Mouse (Mus musculus) heart, postnatal 0 days (tissue): ENCODE measurements around the gene Slc35a1. TPM values are rescaled to one million over a fixed set of nuclear protein-coding genes. Genes with fewer than 3 reads are reported as not detected.

ENCODE experiments used
- ATAC-seq: fragments of 200-750 bp; cut with Nextera tagmentation; 2 replicates; pipeline ENCODE4 v1.8.0; 2017; ENCODE audit warnings: low read depth, moderate number of reproducible peaks, moderate library complexity; ENCODE audit not compliant: insufficient read depth
- DNase-seq: peaks from one replicate; pipeline ENCODE4 v3.0.0-alpha.2; 2016; ENCODE audit warnings: low spot score
- H3K27ac ChIP-seq: fragments of 300-500 bp; sonication (generic); 2 replicates; pipeline ENCODE4 v1.5.1; 2014; ENCODE audit warnings: low read depth, mild to moderate bottlenecking
- H3K27me3 ChIP-seq: fragments of 300-500 bp; sonication (generic); 2 replicates; pipeline ENCODE4 v1.6.1; 2014; ENCODE audit warnings: low read length, mixed read lengths; ENCODE audit not compliant: control insufficient read depth, insufficient read depth
- H3K36me3 ChIP-seq: fragments of 300-500 bp; sonication (generic); replicated peaks from 2 replicates; pipeline ENCODE4 v1.6.1; 2014; ENCODE audit warnings: low read length, mixed read lengths; ENCODE audit not compliant: control insufficient read depth, insufficient read depth
- H3K4me1 ChIP-seq: fragments of 300-500 bp; sonication (generic); 2 replicates; pipeline ENCODE4 v1.6.1; 2014; ENCODE audit warnings: antibody characterized with exemption; ENCODE audit not compliant: control insufficient read depth, insufficient read depth
- H3K4me2 ChIP-seq: fragments of 300-500 bp; sonication (generic); 2 replicates; pipeline ENCODE4 v1.6.1; 2014; ENCODE audit warnings: low read depth, mild to moderate bottlenecking, low read length, moderate library complexity
- H3K4me3 ChIP-seq: fragments of 300-500 bp; sonication (generic); 2 replicates; pipeline ENCODE4 v1.5.1; 2014; ENCODE audit warnings: low read depth, low read length
- H3K9ac ChIP-seq: fragments of 300-500 bp; sonication (generic); replicated peaks from 2 replicates; pipeline ENCODE4 v1.6.1; 2014; ENCODE audit warnings: low read depth, low read length, mixed read lengths
- H3K9me3 ChIP-seq: fragments of 300-500 bp; sonication (generic); replicated peaks from 2 replicates; pipeline ENCODE4 v1.6.1; 2016; ENCODE audit warnings: low read length; ENCODE audit not compliant: control insufficient read depth
- CTCF ChIP-seq: IDR thresholded peaks from 2 replicates; pipeline ENCODE4 v1.5.1; 2016; ENCODE audit warnings: antibody characterized with exemption, control low read depth, low read depth
- EP300 ChIP-seq: IDR thresholded peaks from 2 replicates; pipeline ENCODE4 v1.6.1; 2016; ENCODE audit warnings: antibody characterized with exemption, low read depth
- WGBS: fragments of 180-500 bp; shearing (Covaris S2); extraction: QIAGEN DNeasy Blood & Tissue Kit; methylation state at CpG from one replicate; pipeline ENCODE4 v1.1.7; 2014; 5-methylcytosine and 5-hydroxymethylcytosine counted together
- polyA plus RNA-seq: library from polyadenylated mRNA; unstranded; fragments of >200 nt; fragmentation: Nextera tagmentation; extraction: Ambion mirVana; gene quantifications from 2 replicates; pipeline ENCODE4 v1.2.1, GENCODE M21; 2015
- total RNA-seq: library from RNA; depleted of rRNA; stranded (reverse); fragments of >200 nt; gene quantifications from 2 replicates; pipeline ENCODE4 v1.2.3, GENCODE M21; 2014; ENCODE audit warnings: low replicate concordance

Gene Slc35a1
- total and polyA plus RNA-seq, 2 experiments from 2014 or later, result 30.6 to 31.8 TPM

DNA sequence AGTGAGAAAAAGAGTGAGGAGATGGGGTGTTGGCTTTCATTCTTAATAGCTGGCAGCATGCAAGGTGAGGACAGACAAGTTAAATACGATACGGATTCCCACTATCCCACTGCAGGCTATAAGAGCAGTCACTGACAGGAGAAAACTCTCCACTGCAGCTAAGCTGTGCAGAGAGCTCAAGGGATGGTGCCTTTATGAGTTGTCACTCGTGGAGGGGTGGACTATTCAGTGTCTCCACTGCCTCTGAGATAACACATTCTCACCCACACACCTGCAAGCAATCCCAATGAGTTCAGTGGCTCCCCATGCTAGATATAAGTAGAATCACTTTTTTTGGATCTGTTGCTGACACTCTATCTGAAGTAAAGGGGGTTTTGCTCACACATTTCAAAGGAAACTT, 20.9 kb upstream of the Slc35a1 start:
- H3K9me3 ChIP-seq, result no peaks in the 10 kb centered on the region
- no peaks in the 10 kb centered on the region for H3K4me1 ChIP-seq
- H3K27ac ChIP-seq, result no peak overlapping the region
- WGBS, result 53% methylated on average over 3 of the region's 3 CpGs
- DNase-seq (no peak), ATAC-seq (no peak)
- H3K27me3 ChIP-seq, result no peaks in the 10 kb centered on the region
- no peaks in the 10 kb centered on the region for H3K36me3 ChIP-seq
- TF ChIP-seq EP300, result no peak
- no peak for TF ChIP-seq CTCF
- H3K9ac ChIP-seq, result no peak overlapping the region
- no peak overlapping the region for H3K4me2 ChIP-seq
- no peak overlapping the region for H3K4me3 ChIP-seq

DNA sequence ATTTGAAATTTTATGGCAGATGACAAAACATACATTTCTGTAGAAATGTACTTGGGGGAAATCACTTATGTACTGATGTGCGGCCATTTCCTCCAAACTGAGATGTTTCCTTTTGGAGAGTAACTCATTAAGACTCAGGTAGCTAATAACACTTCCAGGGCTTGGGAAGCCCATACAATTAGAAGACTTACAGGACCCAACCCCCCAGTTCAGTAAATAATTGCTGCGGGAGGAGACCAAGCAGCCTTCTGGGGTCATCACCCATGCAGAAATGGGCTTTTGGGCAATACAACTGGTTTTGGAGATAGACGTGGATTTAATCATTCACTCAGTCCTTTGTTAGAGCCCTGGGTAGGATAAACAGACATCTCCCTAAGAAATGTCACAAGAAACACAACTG, 20.0 kb upstream of the Slc35a1 start:
- Histone ChIP-seq H3K27me3 (no peaks in the 10 kb centered on the region), H3K9ac (no peak overlapping the region), H3K27ac (no peak overlapping the region), H3K36me3 (no peaks in the 10 kb centered on the region), H3K4me2 (no peak overlapping the region), H3K9me3 (no peaks in the 10 kb centered on the region), H3K4me3 (no peak overlapping the region), H3K4me1 (no peaks in the 10 kb centered on the region)
- WGBS, result 72% methylated on average over 3 of the region's 3 CpGs
- no peak for TF ChIP-seq CTCF
- ATAC-seq (no peak), DNase-seq (no peak)

DNA sequence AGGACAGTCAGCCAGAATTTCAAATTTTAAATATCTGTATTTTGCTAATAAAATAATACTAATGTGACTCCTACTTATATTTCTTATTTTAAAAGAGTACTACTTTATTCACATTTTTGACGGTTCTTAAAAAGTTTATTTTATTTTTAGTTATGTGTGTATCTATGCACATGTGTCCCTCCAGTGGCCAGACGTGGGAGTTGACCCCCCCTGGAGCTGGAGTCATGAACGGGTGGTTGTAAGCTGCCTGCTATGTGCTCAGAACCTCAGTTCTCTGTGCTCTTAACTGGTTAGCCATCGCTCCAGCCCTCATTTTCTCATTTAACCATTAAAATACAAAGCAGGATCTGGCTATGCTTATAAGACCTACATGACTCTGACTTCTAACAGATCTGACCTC, 15.8 kb upstream of the Slc35a1 start:
- no peak for TF ChIP-seq EP300
- ATAC-seq (no peak), DNase-seq (no peak)
- Histone ChIP-seq H3K27ac (no peak overlapping the region), H3K9me3 (no peaks in the 10 kb centered on the region), H3K4me2 (no peak overlapping the region), H3K4me3 (no peak overlapping the region), H3K9ac (no peak overlapping the region), H3K36me3 (no peaks in the 10 kb centered on the region), H3K27me3 (no peaks in the 10 kb centered on the region), H3K4me1 (no peaks in the 10 kb centered on the region)
- 57% methylated on average over 4 of the region's 4 CpGs for WGBS

DNA sequence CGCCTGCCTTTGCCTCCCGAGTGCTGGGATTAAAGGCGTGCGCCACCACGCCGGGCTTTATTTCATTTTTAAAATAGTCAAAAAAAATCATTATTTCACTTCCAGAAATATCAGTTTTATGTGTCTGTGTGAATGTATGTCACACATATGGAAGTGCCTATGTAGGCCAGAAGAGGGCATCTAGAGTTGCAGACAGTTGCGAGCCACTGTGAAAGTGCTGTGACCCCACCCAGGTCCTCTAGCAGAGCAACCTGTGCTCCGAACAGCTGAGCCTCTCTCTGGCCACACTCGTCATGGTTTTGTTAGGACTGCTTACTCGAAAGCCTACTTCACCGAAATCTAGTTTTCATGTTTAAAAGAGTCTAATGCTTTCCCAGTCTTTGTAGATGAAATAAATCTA, 15.0 kb upstream of the Slc35a1 start:
- no peaks in the 10 kb centered on the region for H3K9me3 ChIP-seq
- H3K4me2 ChIP-seq, result no peak overlapping the region
- no peaks in the 10 kb centered on the region for H3K36me3 ChIP-seq
- ATAC-seq (no peak), DNase-seq (no peak)
- no peak overlapping the region for H3K27ac ChIP-seq
- no peaks in the 10 kb centered on the region for H3K4me1 ChIP-seq
- H3K4me3 ChIP-seq, result no peak overlapping the region
- TF ChIP-seq CTCF (no peak), EP300 (no peak)
- no peaks in the 10 kb centered on the region for H3K27me3 ChIP-seq
- no peak overlapping the region for H3K9ac ChIP-seq
- 91% methylated on average over 11 of the region's 11 CpGs for WGBS

DNA sequence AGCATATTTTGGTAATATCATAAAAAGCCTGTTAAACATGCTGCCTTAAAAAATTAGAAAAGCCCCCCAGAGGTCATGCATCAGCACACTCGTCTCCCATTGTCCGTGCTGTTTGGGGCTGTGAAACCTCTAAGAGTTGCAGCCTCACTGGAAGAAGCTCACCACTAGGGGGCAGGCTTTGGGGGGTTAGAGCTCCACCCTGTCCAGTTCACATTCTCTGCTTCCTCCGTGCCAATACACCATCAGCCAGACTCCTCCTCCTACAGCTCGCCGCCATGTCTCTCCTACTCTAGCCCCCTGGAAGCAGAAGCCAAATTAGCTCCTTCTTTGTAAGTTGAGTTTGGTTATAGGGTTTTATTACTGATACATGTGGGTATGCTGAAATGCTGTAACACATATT, 14.3 kb upstream of the Slc35a1 start:
- Histone ChIP-seq H3K9ac (no peak overlapping the region), H3K4me2 (no peak overlapping the region), H3K9me3 (no peaks in the 10 kb centered on the region), H3K27me3 (no peaks in the 10 kb centered on the region), H3K27ac (no peak overlapping the region), H3K4me3 (no peak overlapping the region), H3K4me1 (no peaks in the 10 kb centered on the region), H3K36me3 (no peaks in the 10 kb centered on the region)
- TF ChIP-seq EP300 (no peak), CTCF (peak; percentile 41)
- 52% methylated on average over 5 of the region's 5 CpGs for WGBS
- DNase-seq (no peak), ATAC-seq (no peak)

DNA sequence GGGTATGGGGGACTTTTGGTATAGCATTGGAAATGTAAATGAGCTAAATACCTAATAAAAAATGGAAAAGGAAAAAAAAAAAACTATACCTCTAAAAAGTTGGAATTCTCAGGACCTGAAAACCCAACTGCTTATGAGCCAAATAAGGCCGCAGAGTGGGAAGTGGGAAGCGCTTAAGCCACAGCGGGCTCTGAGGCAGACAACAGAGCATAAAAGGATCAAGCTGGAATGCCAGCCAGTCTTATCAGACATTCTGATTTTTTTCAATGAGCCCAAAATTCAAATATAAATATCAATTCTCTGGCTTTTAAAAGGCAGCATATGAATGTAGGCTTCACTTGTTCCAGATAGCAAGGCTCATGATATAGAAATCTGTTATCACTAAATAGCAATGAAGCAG, 783 bp upstream of the Slc35a1 start:
- Histone ChIP-seq H3K4me3 (no peak overlapping the region), H3K4me2 (peak overlapping the region; percentile 75; the same call in 1 of the 2 replicates), H3K27ac (no peak overlapping the region), H3K9me3 (no peaks in the 10 kb centered on the region), H3K4me1 (peaks cover 6% of the 10 kb centered on the region; the same call in 1 of the 2 replicates), H3K9ac (no peak overlapping the region), H3K27me3 (no peaks in the 10 kb centered on the region), H3K36me3 (0 out of 2 replicates have a peak, but pooled peaks cover 3% of the 10 kb centered on the region)
- WGBS, result 62% methylated on average over 3 of the region's 3 CpGs
- ATAC-seq (no peak), DNase-seq (no peak)
- TF ChIP-seq CTCF (no peak), EP300 (no peak)
